Mouse (Mus musculus): ENCODE measurements around the gene Cdk5r1.

Cdk5r1 gene

DNA sequence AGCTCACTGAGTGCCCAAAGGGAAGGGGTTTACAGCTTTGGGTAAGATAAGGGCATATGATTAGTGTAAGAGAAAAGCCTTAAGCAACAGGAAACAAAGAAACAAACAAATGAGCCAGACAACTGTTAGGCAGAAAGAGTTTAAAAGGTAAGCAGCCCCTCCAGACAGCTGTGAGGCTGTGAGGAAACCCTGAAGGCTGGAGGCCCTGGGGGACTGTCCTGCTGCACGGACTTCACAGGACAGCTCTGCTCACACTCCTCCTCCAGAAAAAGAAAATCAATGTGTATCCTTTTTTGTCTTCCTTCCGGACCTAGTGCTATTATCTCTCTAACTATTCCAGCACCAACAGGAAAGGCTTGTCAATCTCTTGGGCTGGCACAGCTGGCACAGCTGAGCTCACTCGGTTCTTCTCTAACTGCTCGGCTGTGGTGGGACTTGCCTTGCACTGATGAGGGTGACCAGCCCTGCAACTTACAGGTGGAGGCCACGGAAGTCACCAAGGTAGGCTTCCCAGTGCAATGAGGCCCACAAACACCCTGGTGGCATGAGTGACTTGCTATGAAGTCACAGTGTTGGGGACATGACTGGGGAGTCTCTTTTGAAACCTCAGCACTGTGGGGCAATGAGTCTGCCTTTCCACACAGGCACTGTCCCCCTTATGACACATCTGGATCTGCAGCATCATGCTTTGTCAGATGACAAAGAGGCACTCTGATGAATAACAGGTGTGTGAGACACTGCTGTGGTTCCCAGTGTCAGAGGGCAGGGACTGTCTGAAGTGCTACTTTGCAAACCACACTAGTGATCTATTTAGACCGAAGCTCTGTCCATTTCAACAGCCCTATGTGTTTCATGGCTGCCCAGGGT, 27.9 kb downstream of the Cdk5r1 start:
- DNase-seq (ENCODE audit: low spot score): no peak

DNA sequence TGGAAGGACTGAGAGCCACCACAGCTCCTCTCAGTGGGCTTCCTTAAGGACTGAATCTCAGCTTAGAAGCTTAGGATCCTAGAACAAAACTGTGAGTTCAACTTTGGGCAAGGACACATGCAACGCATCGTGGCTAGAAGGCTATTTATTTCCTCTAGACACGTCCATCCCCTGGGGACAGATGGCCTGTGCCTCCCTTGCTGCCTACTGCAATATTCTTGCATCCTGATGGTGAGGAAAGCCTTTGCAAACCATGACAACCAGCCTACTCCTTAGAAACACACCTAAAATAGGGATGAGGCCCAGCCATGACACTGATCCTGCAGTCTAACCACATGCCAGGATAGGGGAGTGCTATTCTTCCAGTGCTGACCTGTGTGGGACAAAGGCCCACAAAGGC, 28.8 kb downstream of the Cdk5r1 start:
- DNase-seq (ENCODE audit: low spot score): no peak

DNA sequence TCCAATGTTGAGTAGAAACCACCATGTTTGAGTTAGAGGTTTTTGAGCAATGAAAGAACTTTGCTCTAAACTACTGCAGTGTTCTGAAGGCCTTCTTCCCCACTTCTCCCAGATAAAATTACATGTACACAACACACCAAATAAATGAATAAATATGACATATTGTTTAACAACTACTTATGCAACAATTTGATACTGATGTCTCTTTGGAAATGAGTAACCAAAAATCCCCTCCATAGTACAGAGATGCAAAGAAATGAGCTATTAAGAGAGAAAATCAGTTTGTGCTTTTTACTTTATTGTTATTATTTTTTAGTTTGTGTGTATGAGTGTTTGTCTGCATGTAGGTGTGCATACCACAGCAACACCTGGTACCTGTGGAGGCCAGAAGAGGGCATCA, 29.7 kb downstream of the Cdk5r1 start:
- DNase-seq (ENCODE audit: low spot score): no peak

DNA sequence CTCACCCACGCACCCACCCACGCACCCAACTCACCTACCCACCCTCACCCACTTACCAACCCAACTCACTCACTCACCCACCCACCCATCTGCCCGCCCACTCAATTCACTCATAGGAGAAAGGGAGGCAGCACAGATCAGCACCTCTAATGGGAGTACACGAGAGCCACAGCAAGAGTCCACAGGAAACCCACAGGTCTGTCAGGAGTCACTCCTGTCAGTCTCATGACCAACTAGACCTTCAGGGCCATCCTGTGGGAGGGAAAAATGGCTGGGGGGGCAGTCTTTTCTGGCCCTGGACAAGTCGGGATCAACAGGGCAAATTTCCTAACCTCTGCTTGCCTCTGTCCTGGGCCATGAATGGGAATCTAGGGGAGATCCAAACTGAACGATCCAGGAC, 31.0 kb downstream of the Cdk5r1 start:
- no peak for DNase-seq (ENCODE audit: low spot score)

DNA sequence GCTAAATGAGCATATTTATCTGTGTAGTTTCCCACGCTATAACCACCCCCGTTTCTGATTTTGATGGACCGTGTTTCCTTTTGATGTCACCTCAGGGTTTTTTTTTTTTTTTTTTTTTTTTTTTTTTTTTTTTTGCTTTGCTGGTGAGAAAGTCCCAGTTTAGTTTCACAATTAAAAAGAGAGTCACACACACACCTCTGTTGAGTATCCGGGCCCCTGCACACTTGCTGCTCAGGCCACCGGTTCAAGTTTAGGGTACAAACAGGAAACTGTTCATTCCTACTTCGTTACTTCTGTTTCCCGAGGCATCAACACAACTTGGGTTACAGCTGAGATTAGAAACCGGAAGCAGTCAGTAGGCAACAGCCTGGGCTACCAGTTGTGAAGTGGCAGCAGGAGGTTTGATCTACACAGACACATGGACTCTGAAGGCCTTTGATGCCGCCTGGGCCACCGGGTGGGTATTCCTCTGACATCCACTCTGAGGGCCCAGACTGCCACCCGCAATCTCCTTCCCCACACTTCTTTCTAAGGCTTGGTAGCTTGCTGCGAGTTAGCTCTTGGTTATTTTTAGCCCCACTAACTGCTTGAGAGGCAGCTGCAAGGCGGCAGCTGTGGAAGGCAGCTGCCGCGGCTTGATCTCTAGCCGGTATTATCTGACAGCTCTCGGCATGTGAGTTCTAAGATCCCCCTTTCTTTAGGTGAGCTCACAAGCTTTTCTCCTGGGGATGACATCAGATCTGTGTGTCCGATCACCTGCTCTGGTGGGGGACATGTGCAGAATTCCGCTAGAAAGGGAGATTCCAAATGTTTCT, 31.7 kb downstream of the Cdk5r1 start:
- no peak for DNase-seq (ENCODE audit: low spot score)

DNA sequence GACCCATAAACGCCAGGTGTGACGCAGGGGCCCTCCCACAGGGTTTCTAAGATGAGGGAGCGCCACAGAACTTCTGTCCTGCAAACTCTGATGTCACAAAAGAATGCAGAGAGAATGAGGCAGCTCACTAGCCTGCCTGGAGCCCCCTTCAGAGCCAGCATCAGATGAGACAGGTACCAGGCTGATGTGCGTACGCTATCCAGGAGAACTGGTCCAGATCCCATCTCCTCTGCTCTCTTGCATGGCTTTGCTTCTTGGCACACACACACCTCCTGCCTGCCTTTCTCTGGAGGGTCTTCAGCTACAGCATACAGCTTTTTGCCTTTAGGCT, 32.3 kb downstream of the Cdk5r1 start:
- DNase-seq (ENCODE audit: low spot score): no peak

DNA sequence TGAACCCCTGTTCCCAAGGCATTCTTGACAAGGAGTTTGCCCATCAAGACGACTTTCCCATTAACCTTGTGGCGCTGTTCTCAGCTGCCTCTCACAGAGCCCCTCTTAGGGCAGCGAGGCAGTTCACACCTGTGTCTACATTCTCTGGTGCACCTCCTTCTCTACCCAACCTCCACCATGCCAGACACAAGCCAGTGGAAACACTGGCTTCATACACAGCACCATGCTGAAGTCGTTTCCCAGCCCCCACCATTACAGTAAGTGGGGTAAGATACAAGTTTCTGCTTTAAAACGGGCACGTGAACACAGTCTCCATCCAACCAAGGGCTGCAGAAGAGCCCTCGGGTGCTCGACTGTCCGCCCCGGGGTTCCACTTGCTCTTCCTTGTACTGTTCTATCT, 33.3 kb downstream of the Cdk5r1 start:
- no peak for DNase-seq (ENCODE audit: low spot score)

DNA sequence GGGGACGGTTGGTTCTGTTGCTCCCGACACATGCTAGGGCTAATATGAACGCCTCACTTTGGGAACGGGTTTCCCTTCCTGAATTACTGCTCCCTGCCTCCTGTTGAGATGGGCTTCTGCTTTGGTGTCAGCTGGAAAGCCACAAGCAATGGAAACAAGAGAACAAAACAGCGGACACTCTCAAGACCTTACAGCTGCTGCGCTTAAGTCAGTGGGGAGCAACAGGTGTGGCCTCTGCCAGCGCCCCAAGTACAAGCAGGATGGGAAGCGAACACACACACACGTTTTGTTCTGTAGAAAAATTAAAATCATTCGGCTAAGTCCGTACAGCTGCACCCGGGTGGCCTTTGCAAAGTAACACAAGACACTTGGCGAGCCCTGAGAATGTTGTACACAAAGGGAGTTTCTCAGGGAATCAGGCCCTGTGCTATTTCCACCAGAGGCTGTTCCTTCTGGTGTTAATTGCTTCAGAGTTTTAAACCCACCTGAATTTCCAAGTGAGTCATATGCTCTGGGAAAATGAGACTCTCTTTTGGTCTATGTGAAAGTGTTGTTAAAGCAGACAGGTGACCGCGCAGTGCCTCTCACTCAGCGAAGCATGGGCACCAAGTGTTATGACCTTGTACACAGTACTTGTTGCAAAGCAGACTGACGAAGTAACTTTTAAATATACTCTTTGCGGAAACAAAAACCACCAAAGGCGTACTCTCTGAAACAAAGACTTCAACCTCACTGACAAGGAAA, 35.7 kb downstream of the Cdk5r1 start:
- no peak for DNase-seq (ENCODE audit: low spot score)

DNA sequence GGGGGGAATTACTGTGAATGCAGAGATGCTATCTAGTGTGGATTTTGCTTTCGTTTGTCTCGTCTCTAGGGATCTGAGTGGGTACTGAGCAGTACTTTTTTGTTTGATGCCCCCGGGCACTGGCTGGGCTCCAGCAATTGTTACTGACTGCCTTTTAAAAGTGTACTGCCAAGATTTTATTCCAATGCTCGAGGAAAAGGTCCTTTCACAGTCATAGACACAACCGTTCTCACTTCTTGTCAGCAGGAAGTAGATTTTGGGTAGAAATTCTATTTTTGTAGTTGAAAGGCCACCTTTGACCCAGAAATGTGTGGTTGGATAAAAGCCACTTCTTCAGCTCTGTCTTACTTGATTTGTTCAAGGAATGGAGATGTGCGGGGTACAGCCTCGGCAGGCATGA, 37.0 kb downstream of the Cdk5r1 start:
- DNase-seq (ENCODE audit: low spot score): no peak

DNA sequence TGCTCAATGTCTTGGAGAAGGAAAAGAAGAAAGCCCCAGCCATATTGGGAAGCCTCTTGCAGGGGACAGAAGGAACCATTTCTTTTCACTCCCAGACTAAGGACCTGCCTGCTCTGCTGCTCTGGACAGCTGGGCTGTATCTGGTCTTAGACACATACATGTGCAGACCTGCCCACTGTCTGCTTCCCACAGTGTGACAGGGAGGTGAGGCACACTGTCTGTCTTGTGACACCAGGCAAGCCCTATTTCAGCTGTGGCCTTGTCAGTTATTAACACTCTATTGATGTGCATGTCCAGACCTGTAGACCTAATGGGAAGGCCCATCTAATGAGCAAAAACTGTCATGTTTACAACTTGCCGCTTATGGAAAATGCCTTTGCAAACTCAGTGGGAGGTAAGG, 38.5 kb downstream of the Cdk5r1 start:
- DNase-seq (ENCODE audit: low spot score): no peak

DNA sequence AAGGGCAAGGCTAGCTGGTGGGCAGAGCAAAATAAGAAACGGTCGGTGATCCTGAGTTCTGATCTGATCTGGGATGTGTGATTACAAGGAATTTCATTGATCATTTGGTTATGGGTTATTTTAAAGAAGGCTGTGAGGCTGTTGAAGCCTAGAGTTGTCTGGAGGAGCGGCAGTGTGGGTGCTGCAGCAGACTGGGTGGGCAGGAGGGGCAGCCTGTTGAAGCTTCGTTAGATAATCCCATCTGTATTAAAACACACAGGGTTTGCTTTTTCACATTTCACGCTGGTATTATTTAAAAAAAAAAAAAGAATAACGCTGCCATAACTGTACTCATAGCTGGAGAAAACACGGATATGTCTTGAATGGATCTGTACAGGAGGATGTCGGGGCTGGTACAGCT, 39.1 kb downstream of the Cdk5r1 start:
- no peak for DNase-seq (ENCODE audit: low spot score)

DNA sequence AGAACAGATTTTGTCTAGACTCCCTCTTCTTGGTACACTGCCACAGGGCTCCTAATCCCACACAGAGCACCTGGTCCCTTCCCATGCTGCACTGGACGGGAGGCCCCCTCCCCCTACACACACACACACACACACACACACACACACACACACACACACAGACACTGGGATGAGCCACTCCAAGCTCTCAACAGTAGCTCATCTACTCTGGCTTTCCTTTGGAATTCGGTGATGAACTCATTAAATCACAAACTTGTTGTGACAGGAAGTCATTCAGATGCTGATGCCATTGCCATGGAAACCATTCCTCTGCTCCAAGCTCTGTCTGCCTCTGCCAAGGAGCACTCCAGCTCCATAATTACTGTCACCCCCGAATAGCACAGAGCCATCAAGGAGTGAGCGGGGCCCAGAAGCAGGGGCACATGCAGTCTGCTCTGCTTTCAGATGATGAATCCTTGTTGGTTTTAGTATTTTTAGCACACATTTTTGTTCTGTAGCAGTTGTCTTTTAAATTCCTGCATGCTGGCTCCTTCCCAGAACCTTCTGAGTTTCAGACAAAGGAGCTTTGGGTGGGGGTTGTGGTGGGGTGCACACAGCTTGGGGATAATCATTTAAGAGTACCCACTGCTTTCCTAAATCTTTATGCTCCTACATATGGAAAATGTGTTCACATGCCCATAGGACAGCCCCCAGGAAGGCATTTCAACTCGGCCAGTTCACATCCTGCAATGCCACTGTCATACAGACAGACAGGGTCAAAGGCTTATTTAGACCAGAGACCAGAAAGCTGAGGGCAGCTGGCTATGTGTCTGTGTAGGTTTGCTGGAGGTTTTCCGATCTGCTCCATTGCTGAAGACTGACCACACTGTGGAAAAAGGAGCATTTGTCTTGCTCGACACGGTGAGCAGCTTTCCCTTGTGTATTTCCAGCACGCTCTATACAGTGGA, 41.9 kb downstream of the Cdk5r1 start:
- DNase-seq (ENCODE audit: low spot score): no peak

DNA sequence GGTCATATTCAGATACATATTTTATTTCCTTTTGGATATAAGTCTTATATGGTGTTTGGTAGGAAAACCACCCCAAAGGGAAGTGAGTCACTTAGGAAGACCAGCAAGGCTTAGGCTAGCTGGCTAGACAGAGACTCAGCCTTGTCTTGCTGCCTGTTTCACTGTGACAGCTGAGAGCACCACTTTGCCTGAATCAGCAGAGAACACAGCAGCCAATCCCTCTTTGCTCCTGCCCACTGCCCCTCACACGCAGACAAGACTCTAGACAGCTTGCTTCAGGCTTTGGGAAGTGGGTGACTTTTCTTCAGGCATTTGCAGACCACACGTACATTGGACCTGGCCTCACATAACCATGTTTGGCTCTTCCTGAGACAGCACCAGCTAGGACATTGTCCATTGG, 44.3 kb downstream of the Cdk5r1 start:
- no peak for DNase-seq (ENCODE audit: low spot score)

DNA sequence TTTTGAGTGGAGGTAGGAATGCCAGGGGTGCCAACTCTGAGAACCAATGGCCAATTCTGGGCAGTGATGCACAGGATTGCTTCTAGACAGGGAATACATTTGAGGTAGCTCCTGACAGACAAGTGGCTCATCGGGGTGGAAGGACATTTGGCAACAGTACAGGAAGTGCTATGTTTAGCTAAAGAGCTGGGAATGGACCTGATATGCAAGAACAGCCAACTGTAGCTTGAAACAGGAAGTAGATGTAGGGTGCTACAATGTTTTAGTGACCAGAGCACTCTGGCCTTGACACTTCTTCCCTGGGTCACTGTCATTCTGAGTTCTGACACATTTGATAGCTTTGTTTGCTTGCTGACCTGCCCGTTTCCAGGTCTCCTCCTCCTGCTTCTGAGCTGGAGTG, 46.0 kb downstream of the Cdk5r1 start:
- no peak for DNase-seq (ENCODE audit: low spot score)

DNA sequence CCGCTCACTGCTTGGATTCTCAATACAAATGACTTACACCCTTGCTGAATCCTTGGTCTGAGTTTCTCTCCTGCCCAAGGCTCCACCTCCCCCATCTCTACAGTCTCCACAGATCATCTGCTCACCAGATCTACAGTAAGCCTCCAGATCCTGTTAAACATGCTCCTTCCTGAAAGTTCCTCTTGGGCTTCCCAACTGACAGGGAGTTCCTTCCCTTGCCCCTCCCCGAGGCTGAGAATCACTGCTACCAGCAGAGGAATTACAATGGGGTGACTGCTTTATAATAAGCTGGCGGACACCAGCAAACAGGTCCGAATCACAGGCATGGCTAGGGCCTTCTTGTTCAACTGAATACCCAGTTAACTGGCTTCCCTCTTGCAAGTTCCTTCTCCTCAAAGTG, 46.6 kb downstream of the Cdk5r1 start:
- DNase-seq (ENCODE audit: low spot score): no peak

DNA sequence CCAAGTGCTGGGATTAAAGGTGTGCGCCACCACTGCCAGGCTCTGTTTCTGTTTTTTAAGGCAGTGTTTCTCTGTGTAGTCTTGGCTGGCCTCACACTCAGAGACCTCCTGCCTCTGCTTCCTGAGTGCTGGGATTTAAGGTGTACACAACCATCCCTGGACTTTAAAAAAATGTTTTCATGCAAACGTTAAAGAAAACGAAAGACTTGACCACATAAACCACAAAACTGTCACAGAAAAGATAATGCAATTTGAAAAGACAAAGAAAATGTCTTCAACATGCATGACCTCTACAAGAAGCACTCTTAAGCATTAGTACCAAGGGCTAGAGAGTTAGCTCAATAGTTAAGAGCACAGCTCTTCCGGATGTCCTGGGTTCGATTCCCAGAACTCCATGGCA, 47.4 kb downstream of the Cdk5r1 start:
- DNase-seq (ENCODE audit: low spot score): no peak

DNA sequence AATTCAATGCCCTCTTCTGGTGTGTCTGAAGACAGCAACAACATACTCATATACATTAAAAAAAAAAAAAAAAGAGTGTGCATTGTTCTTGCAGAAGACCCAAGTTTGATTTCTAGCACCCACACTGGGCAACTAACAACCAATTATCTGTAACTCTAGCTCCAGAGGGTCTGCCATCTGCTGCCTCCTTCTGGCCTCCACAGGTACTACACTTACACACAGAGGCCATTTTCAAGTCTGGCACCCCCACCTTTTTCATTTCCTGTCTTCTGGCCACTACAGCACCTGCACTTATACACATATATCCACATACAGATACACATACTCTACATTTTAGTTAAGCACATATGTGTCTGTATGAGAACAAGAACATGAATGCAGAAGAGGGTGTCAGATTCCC, 50.9 kb downstream of the Cdk5r1 start:
- DNase-seq (ENCODE audit: low spot score): no peak

DNA sequence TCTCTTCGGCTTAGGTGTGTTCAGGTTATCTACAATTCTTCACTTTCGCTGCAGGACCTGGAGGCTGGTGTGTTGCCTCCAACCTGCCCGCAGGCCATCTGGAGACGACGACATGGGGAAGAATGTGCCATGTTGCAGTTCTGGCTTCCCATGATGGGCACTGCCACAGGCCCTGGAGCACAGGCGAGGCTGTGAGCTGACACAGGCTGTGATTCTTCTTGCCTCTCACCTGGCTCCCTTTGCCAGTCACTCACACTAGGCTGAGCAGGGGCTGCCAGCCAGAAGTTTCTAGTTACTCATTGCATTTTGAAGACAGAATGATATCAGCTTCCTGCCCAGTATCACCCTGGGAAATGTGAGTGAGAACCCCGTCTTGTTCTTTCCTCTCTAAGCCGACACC, 52.3 kb downstream of the Cdk5r1 start:
- DNase-seq (ENCODE audit: low spot score): no peak
